Mouse (Mus musculus) liver, embryonic 15.5 days (tissue): Measurements from ENCODE around the gene Olfr69. TPM values are rescaled to one million over a fixed set of nuclear protein-coding genes. Genes with fewer than 3 reads are reported as not detected.
"Not testable (repeated sequence)": the region's sequence is repeated elsewhere in the genome, so short reads cannot be mapped to it uniquely, and the experiment has no call there.

Experiments
- ATAC-seq: fragments of 200-750 bp; cut with Nextera tagmentation; 2 replicates; pipeline ENCODE4 v1.8.0; 2017; ENCODE audit warnings: moderate number of reproducible peaks, mild to moderate bottlenecking, moderate library complexity; ENCODE audit not compliant: insufficient read depth
- H3K27ac ChIP-seq: fragments of 300-500 bp; sonication (generic); replicated peaks from 2 replicates; pipeline ENCODE4 v1.5.1; 2015; ENCODE audit warnings: mild to moderate bottlenecking, inconsistent platforms
- H3K27me3 ChIP-seq: fragments of 300-500 bp; sonication (generic); 2 replicates; pipeline ENCODE4 v1.6.1; 2015; ENCODE audit warnings: mild to moderate bottlenecking, inconsistent platforms
- H3K36me3 ChIP-seq: fragments of 300-500 bp; sonication (generic); replicated peaks from 2 replicates; pipeline ENCODE4 v1.6.1; 2015; ENCODE audit warnings: moderate library complexity, mild to moderate bottlenecking, inconsistent platforms
- H3K4me1 ChIP-seq: fragments of 300-500 bp; sonication (generic); replicated peaks from 2 replicates; pipeline ENCODE4 v1.6.1; 2015; ENCODE audit warnings: inconsistent platforms
- H3K4me2 ChIP-seq: fragments of 300-500 bp; sonication (generic); 2 replicates; pipeline ENCODE4 v1.6.1; 2015; ENCODE audit warnings: moderate library complexity, mild to moderate bottlenecking, inconsistent platforms
- H3K4me3 ChIP-seq: fragments of 300-500 bp; sonication (generic); replicated peaks from 2 replicates; pipeline ENCODE4 v1.5.1; 2015; ENCODE audit warnings: mild to moderate bottlenecking, inconsistent platforms
- H3K9ac ChIP-seq: fragments of 300-500 bp; sonication (generic); 2 replicates; pipeline ENCODE4 v1.6.1; 2015; ENCODE audit warnings: moderate library complexity, mild to moderate bottlenecking, inconsistent platforms
- H3K9me3 ChIP-seq: fragments of 300-500 bp; sonication (generic); replicated peaks from 2 replicates; pipeline ENCODE4 v1.6.1; 2016; ENCODE audit warnings: inconsistent platforms
- WGBS: fragments of 180-500 bp; shearing (Covaris S2); methylation state at CpG from one replicate; pipeline ENCODE4 v1.1.7; 2015; ENCODE audit warnings: mixed read lengths; ENCODE audit not compliant: insufficient replicate concordance; 5-methylcytosine and 5-hydroxymethylcytosine counted together
- polyA plus RNA-seq: library from polyadenylated mRNA; unstranded; fragments of >200 nt; fragmentation: Nextera tagmentation; extraction: Ambion mirVana; gene quantifications from 2 replicates; pipeline ENCODE4 v1.2.1, GENCODE M21; 2015

Gene Olfr69
- not detected in 2 replicates for polyA plus RNA-seq

- Histone ChIP-seq H3K36me3 (no peaks in the 10 kb centered on the region), H3K4me1 (no peaks in the 10 kb centered on the region), H3K27ac (no peak within 1 kb of the TSS), H3K4me2 (no peak within 1 kb of the TSS), H3K9me3 (no peaks in the 10 kb centered on the region), H3K9ac (no peak within 1 kb of the TSS), H3K27me3 (no peaks in the 10 kb centered on the region), H3K4me3 (no peak within 1 kb of the TSS)
- no peak for ATAC-seq
- WGBS = 57% methylated on average over 2 of the region's 2 CpGs
These were observed at the start of gene Olfr69 for GRCm38 (mm10) chr7:103771494-103771893. Gene Olfr69 (minus strand): TSS chr7:103771594.

GRCm38 (mm10) chr7:103815085-103815484 lies 43.7 kb upstream of the Olfr69 start:
- Histone ChIP-seq H3K27ac (peak overlapping the region; percentile 95), H3K9ac (peak overlapping the region; percentile 54), H3K4me2 (peak overlapping the region; percentile 66), H3K4me3 (peak overlapping the region; percentile 45)
- H3K9me3 ChIP-seq, ATAC-seq, H3K4me1 ChIP-seq, H3K27me3 ChIP-seq, H3K36me3 ChIP-seq: not testable (repeated sequence)
- 43% methylated on average over 1 of the region's 2 CpGs for WGBS

GRCm38 (mm10) chr7:103813766-103814165 lies 42.4 kb upstream of the Olfr69 start, which contains the start of gene Hbb-bt:
Gene Hbb-bt (minus strand): TSS chr7:103813996.
- Histone ChIP-seq H3K4me1 (peaks cover 17% of the 10 kb centered on the region), H3K4me2 (peak within 1 kb of the TSS; percentile 66), H3K27me3 (no peaks in the 10 kb centered on the region), H3K27ac (peak within 1 kb of the TSS; percentile 96), H3K9ac (peak within 1 kb of the TSS; percentile 60), H3K9me3 (no peaks in the 10 kb centered on the region), H3K4me3 (peak within 1 kb of the TSS; percentile 58), H3K36me3 (no peaks in the 10 kb centered on the region)
- peak; percentile 82 for ATAC-seq
- WGBS = 37% methylated on average over 3 of the region's 3 CpGs

GRCm38 (mm10) chr7:103813152-103813551 lies 41.8 kb upstream of the Olfr69 start:
- H3K27me3 ChIP-seq, H3K9me3 ChIP-seq, H3K4me2 ChIP-seq, H3K9ac ChIP-seq, H3K36me3 ChIP-seq: not testable (repeated sequence)
- peaks cover 19% of the 10 kb centered on the region for H3K4me1 ChIP-seq
- no CpG with 5 or more reads among the region's 3 CpGs for WGBS
- H3K4me3 ChIP-seq = peak overlapping the region; percentile 58; the same call in 1 of the 2 replicates
- peak; percentile 5 for ATAC-seq
- H3K27ac ChIP-seq = peak overlapping the region; percentile 96; the same call in 1 of the 2 replicates

GRCm38 (mm10) chr7:103812174-103812573 lies 40.8 kb upstream of the Olfr69 start:
- Histone ChIP-seq H3K4me3 (peak overlapping the region; percentile 65), H3K36me3 (no peaks in the 10 kb centered on the region), H3K4me2 (peak overlapping the region; percentile 56), H3K4me1 (peaks cover 28% of the 10 kb centered on the region), H3K9ac (peak overlapping the region; percentile 70), H3K27me3 (no peaks in the 10 kb centered on the region), H3K27ac (peak overlapping the region; percentile 98), H3K9me3 (no peaks in the 10 kb centered on the region)
- WGBS = 0% methylated on average over 1 of the region's 1 CpGs
- ATAC-seq = no peak

- H3K9ac ChIP-seq = peak overlapping the region; percentile 22
- peaks cover 32% of the 10 kb centered on the region for H3K4me1 ChIP-seq
- peak overlapping the region; percentile 50 for H3K4me3 ChIP-seq
- WGBS = 50% methylated on average over 1 of the region's 1 CpGs
- H3K9me3 ChIP-seq = no peaks in the 10 kb centered on the region
- peak overlapping the region; percentile 98 for H3K27ac ChIP-seq
- no peaks in the 10 kb centered on the region for H3K27me3 ChIP-seq
- H3K36me3 ChIP-seq = no peaks in the 10 kb centered on the region
- ATAC-seq = peak; percentile 50
- peak overlapping the region; percentile 48 for H3K4me2 ChIP-seq
These were observed 39.9 kb upstream of the Olfr69 start for GRCm38 (mm10) chr7:103811223-103811845.

GRCm38 (mm10) chr7:103810746-103811145 lies 39.4 kb upstream of the Olfr69 start:
- 32% methylated on average over 3 of the region's 3 CpGs for WGBS
- Histone ChIP-seq H3K36me3 (no peaks in the 10 kb centered on the region), H3K4me2 (peak overlapping the region; percentile 64; the same call in 1 of the 2 replicates), H3K4me1 (peaks cover 33% of the 10 kb centered on the region), H3K9me3 (no peaks in the 10 kb centered on the region), H3K27me3 (no peaks in the 10 kb centered on the region), H3K9ac (no peak overlapping the region), H3K27ac (peak overlapping the region; percentile 98), H3K4me3 (peak overlapping the region; percentile 50)
- ATAC-seq = peak; percentile 23

- Histone ChIP-seq H3K9ac (peak overlapping the region; percentile 54; the same call in 1 of the 2 replicates), H3K27me3 (no peaks in the 10 kb centered on the region), H3K9me3 (no peaks in the 10 kb centered on the region), H3K4me1 (peaks cover 31% of the 10 kb centered on the region), H3K4me2 (peak overlapping the region; percentile 64), H3K36me3 (no peaks in the 10 kb centered on the region), H3K27ac (peak overlapping the region; percentile 98), H3K4me3 (peak overlapping the region; percentile 50)
- ATAC-seq = peak; percentile 7; the same call in 1 of the 2 replicates
- 32% methylated on average over 1 of the region's 1 CpGs for WGBS
These were observed 38.9 kb upstream of the Olfr69 start for GRCm38 (mm10) chr7:103810296-103810695.

- Histone ChIP-seq H3K27me3 (no peaks in the 10 kb centered on the region), H3K4me2 (peak overlapping the region; percentile 64), H3K27ac (peak overlapping the region; percentile 98), H3K9me3 (no peaks in the 10 kb centered on the region), H3K4me1 (peaks cover 31% of the 10 kb centered on the region), H3K9ac (peak overlapping the region; percentile 54), H3K4me3 (peak overlapping the region; percentile 50), H3K36me3 (no peaks in the 10 kb centered on the region)
- no peak for ATAC-seq
- 27% methylated on average over 1 of the region's 1 CpGs for whole genome bisulfite sequencing
These were observed 38.4 kb upstream of the Olfr69 start for GRCm38 (mm10) chr7:103809801-103810155.

GRCm38 (mm10) chr7:103808971-103809800 lies 37.8 kb upstream of the Olfr69 start:
- H3K36me3 ChIP-seq = no peaks in the 10 kb centered on the region
- H3K9ac ChIP-seq = peak overlapping the region; percentile 54
- no peaks in the 10 kb centered on the region for H3K27me3 ChIP-seq
- peak overlapping the region; percentile 64 for H3K4me2 ChIP-seq
- H3K27ac ChIP-seq = peak overlapping the region; percentile 98
- no peaks in the 10 kb centered on the region for H3K9me3 ChIP-seq
- H3K4me1 ChIP-seq = peaks cover 31% of the 10 kb centered on the region
- ATAC-seq = no peak
- WGBS = 13% methylated on average over 5 of the region's 5 CpGs
- H3K4me3 ChIP-seq = peak overlapping the region; percentile 50

- 42% methylated on average over 2 of the region's 2 CpGs for WGBS
- ATAC-seq = not testable (repeated sequence)
- H3K27ac ChIP-seq = peak overlapping the region; percentile 93
These were observed 36.7 kb upstream of the Olfr69 start for GRCm38 (mm10) chr7:103808120-103808519.

More at GRCm38 (mm10) chr7:103808120-103808519, 36.7 kb upstream of the Olfr69 start:
- Histone ChIP-seq H3K4me3 (peak overlapping the region; percentile 5; the same call in 1 of the 2 replicates), H3K4me1 (peaks cover 31% of the 10 kb centered on the region), H3K4me2 (peak overlapping the region; percentile 43), H3K9ac (peak overlapping the region; percentile 47)
- not testable (repeated sequence) for H3K9me3 ChIP-seq, H3K27me3 ChIP-seq, H3K36me3 ChIP-seq
